In the genomic region with DNA sequence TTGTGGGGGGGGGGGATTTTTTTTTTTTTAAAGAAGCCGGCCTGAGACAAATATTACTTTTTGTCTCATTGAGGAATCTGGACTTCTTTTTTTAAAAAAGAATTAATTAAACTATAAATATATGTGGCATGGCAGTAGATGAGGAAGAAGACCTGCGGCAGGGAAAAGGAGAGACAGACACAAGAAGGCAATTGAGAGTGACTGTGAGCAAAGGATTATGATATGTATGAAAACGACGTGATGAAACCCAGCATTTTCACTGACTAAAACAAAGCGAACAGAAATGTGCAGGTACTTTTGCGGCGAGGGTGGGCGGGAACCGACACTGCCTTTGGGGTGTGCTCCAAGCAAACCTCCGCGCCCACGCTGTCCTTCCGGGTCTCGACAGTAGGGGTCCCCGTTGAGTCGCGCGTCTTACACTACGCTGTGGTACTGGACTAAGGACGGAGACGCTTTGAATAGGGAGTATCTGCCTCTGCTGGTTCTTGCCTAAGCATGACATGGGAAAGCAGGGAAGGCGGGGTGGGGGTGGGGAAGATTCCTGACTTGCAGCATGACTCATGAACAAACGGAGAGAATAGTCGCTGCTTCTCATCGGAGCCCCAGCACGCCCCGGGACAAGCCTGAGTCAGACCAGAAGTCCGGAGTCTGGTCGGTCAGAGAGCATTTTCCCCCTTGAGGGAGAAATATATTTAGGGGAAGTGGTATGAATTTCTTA, we compare ENCODE assay signal across 1 mouse cellular context.
A peak's percentile ranks its signal among the peaks of the same experiment; 100 is the strongest.
TF ChIP-seq lines count a peak whose summit lies in the region.

No protein-coding gene starts in this region.

TF ChIP-seq in CH12.LX, 34 proteins besides CTCF, POLR2A, EP300 and RAD21 (continued from another document):
- TF ChIP-seq CHD2 (IDR thresholded peaks at IDR 0.05; ENCODE audit: low read length) = 0 out of 2 replicates have a peak, but pooled peaks have one; percentile 25
- TF ChIP-seq MAZ (IDR thresholded peaks at IDR 0.05; ENCODE audit: low read depth, low read length) = peak; percentile 53; the same call in 1 of the 2 replicates
- TF ChIP-seq PAX5 (IDR thresholded peaks at IDR 0.05; ENCODE audit: low read length) = no peak
- TF ChIP-seq IRF4 (IDR thresholded peaks at IDR 0.05; ENCODE audit: low read depth, low read length) = peak; percentile 82
- no peak for TF ChIP-seq TBP (conservative IDR thresholded peaks at IDR 0.05; ENCODE audit: low read depth, low read length)
- 0 out of 2 replicates have a peak, but pooled peaks have one; percentile 65 for TF ChIP-seq E2F4 (IDR thresholded peaks at IDR 0.05; ENCODE audit: insufficient replicate concordance, low read depth, low read length)
- TF ChIP-seq POLR2AphosphoS2 (IDR thresholded peaks at IDR 0.05; ENCODE audit: low read depth, low read length) = no peak
- TF ChIP-seq RCOR1 (conservative IDR thresholded peaks at IDR 0.05; ENCODE audit: low read depth, low read length) = no peak
- peak; percentile 22; the same call in 1 of the 2 replicates for TF ChIP-seq ZC3H11A (IDR thresholded peaks at IDR 0.05; ENCODE audit: low read depth, low read length)
- 0 out of 2 replicates have a peak, but pooled peaks have one; percentile 42 for TF ChIP-seq MEF2A (IDR thresholded peaks at IDR 0.05; ENCODE audit: borderline replicate concordance, low read depth, low read length)
- TF ChIP-seq ZNF384 (IDR thresholded peaks at IDR 0.05; ENCODE audit: low read depth, low read length) = peak; percentile 73
- TF ChIP-seq TCF12 (IDR thresholded peaks at IDR 0.05; ENCODE audit: low read depth, low read length) = no peak
- TF ChIP-seq SIN3A (IDR thresholded peaks at IDR 0.05; ENCODE audit: low read length) = no peak; the same call in 1 of the 2 replicates
- TF ChIP-seq ZKSCAN1 (IDR thresholded peaks at IDR 0.05; ENCODE audit: borderline replicate concordance, low read depth, low read length) = no peak
- peak; percentile 36; the same call in 1 of the 2 replicates for TF ChIP-seq MAX (IDR thresholded peaks at IDR 0.05; ENCODE audit: low read length)
